Mouse (Mus musculus) frontal cortex, adult (tissue): ENCODE data around the gene Hook2.

Experiments used
- ATAC-seq: cut with Nextera tagmentation; 2 replicates; pipeline ENCODE4 v1.9.2; 2017; ENCODE audit warnings: mild to moderate bottlenecking, moderate library complexity, mixed read lengths; ENCODE audit not compliant: low TSS enrichment

The Hook2 gene

GRCm38 (mm10) chr8:84990349-84990748 is at the start of gene Hook2:
TSS of gene Hook2 (plus strand) at chr8:84990603.
- peak; percentile 67 for ATAC-seq

DNA sequence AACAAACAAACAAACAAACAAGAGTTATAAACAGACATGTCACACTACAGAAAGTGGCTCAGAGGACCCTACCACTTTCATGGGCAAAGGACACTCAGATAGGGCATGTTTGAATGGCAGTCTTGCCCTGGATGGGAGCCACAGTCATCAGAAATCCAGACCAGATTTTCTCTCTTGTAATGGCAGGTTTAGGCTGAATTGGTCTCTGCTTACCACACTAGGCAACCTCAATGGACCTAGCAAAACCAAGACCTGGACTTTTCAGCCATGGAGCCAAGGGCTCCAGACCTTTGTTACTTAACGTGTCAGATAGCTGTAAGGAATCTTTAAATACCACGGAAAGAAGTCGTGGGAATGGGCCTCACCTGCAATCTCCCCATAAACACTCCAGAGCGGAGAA is 46.7 kb upstream of the Hook2 start:
- no peak for ATAC-seq

DNA sequence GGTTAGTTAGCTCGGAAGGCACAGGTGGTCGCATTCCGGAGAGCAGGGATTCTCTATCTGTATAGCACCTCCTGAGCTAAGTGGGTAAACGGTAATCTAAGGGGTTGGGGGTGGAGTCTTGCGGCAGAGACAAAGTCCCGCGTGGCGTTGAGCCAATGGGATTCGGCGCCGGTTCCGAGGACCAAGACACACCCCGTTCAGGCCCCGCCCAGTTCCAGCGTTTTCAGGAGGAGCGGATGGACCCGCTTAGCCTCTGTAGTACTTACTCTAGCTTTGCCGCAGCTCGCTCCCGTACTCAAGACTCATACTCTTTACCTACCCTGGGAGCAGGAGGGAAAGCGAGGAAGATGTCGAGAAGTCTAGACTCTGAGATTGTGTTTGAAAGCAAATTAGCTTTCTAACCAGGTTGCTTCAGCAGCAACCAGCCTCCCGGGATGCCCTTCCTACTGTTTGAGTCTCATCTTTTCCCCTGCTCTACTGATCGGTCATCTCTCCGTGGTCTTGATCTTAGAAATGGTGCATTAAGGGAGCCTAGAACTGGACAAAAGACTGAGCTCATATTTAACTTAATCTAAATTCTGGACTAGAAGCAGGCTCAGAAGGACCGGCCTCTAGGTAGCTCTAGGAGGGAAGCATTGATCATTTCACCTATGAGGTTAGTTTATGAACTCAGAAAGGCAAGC is 45.8 kb upstream of the Hook2 start:
- ATAC-seq: peak; percentile 73

- peak; percentile 82 for ATAC-seq
Measured at GRCm38 (mm10) chr8:84945235-84945632, 45.2 kb upstream of the Hook2 start.

GRCm38 (mm10) chr8:84945633-84946527 is 44.5 kb upstream of the Hook2 start:
- peak; percentile 42 for ATAC-seq

- no peak for ATAC-seq
Measured at GRCm38 (mm10) chr8:84946528-84947240, 43.7 kb upstream of the Hook2 start, which contains the start of gene Rtbdn. TSS of gene Rtbdn (plus strand) at chr8:84946991.

DNA sequence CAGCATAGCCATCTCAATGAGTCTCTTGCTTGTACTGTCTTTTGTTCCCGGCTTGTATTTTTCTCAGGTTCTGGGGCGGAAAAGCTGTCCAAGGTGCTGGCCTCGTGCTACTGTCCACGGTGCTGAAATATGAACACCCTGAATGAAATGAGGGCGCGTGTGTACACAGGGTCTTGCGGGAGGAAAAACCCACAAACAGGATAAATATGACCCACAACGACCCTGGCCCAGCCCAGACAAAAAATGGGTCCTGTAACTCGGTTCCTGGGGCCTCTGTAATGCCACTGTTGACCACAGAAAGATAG is 43.2 kb upstream of the Hook2 start:
- ATAC-seq: no peak

GRCm38 (mm10) chr8:84949753-84950152 is 40.6 kb upstream of the Hook2 start:
- ATAC-seq: no peak

- ATAC-seq: peak; percentile 64; the same call in 1 of the 2 replicates
Measured at GRCm38 (mm10) chr8:84952612-84953255, 37.7 kb upstream of the Hook2 start.

- ATAC-seq: peak; percentile 50; the same call in 1 of the 2 replicates
Measured at GRCm38 (mm10) chr8:84956768-84957167, 33.6 kb upstream of the Hook2 start.

- ATAC-seq: no peak
Measured at GRCm38 (mm10) chr8:84959811-84960210, 30.6 kb upstream of the Hook2 start.

- ATAC-seq: no peak
Measured at GRCm38 (mm10) chr8:84963952-84964351, 26.5 kb upstream of the Hook2 start.

DNA sequence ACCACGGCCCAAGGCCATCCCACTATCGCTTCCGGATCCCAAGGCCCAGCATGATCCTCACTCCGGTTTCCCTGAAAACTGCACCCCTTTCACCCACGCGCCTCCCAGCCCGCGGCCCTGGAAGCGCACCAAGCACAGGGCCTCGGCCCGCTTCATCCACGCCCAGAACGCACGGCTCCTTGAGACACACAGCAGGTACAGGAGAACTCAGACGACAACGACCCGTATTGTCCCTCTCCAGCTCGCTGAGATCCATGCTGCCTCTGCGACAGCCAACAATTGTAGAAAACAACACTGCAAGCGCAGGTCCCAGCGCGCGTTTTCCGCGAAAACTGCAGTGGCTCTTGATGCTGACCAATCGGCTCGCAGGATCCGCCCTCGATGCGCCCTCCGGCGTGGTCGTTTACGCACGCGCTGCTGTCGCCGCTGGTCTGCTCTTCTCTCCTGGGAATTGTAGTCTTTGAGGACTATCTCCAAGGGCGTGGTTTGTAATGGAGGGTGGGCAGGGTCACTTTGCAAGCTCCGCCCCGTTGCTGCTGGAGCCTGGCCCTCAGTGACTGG is 24.6 kb upstream of the Hook2 start:
- ATAC-seq: peak; percentile 89

- no peak for ATAC-seq
Measured at GRCm38 (mm10) chr8:84966603-84967002, 23.8 kb upstream of the Hook2 start.

- no peak for ATAC-seq
Measured at GRCm38 (mm10) chr8:84967532-84968304, 22.7 kb upstream of the Hook2 start.

- no peak for ATAC-seq
Measured at GRCm38 (mm10) chr8:84968650-84969049, 21.8 kb upstream of the Hook2 start.

DNA sequence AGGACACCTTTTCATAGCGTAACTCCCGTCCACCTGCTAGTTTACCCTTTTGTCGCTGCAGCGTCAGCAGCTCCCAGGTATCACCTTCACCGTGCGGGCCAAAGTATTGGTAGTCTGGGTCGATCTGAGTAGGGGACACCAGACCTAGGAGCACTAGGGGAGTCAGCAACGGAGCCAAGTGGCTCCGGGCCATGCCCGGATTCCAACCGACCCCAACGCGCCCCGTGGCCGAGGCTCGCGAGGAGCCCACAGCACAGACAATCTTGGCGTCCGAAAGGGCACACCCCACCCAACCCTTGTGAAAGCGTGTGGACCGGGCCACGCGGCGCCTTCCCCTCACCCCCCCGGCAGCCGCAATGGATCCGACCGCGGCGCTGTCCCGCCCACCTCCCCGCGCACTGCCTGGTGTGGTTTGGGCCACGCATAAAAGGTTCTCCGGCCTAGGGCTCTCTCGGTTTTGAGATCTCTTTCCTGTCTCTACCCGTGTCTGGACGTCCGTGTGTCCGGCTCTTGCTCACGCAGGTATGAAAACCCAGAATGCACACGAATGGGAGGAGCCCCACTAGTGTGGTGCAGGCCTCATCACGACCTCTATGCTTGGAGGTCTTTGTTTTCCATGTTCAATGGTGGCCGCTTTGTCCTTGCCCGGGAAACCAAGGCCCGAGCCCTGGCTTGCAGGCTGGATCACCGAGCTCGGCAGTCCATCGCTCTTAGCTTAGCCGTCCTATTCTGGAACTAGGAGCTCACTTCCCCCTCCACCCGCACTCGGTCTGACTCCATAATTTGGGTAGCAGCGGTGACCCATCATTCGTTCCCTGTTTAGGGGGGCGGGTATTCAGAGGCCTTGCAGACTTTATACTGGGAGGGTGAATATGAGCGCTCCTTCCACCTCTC is 20.9 kb upstream of the Hook2 start, which contains the start of the genes Gm49661, Prdx2 and Rnaseh2a:
Gm49661 (minus strand) TSS at position 193 of the 894 bp plus-strand sequence.
Prdx2 (plus strand) TSS at position 347 of the 894 bp plus-strand sequence.
Rnaseh2a (minus strand) TSS at position 527 of the 894 bp plus-strand sequence.
- ATAC-seq: peak; percentile 56

DNA sequence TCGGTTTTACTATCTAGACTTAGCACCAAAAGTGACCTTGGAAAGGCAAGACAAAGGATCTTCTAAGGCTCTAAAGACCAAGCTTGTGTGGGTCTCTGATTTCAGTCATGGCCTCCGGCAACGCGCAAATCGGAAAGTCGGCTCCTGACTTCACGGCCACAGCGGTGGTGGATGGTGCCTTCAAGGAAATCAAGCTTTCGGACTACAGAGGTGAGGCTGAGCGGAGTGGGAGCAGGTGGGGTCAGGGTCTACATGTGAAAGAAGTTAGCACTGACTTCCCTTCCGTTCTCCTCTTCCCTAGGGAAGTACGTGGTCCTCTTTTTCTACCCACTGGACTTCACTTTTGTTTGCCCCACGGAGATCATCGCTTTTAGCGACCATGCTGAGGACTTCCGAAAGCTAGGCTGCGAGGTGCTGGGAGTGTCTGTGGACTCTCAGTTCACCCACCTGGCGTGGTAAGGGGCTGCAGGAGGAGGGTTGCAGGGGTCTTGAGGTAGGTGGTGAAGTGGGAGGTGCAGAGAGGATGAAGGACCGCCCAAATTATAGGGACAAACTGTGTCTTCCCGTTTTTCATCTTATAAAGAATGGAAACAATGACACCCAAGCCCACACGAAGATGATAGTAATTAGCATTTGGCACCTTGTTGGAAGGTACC is 20.1 kb upstream of the Hook2 start:
- ATAC-seq: no peak

- ATAC-seq: no peak
Measured at GRCm38 (mm10) chr8:84970913-84971312, 19.5 kb upstream of the Hook2 start.
